Mouse (Mus musculus): ENCODE data around the gene Gfpt2.

Gfpt2 gene

GRCm38 (mm10) chr11:49869762-49870161 lies 75.8 kb downstream of the Gfpt2 start:
- in situ Hi-C loops (cut with MboI; ENCODE audit: unreplicated experiment in 2 of 2): loop anchor here (5.0 kb wide), 3 partner anchors 142 to 217 kb away; no protein-coding TSS in a partner anchor

GRCm38 (mm10) chr11:49871914-49872313 lies 77.9 kb downstream of the Gfpt2 start:
- in situ Hi-C loops (cut with MboI; ENCODE audit: unreplicated experiment in 2 of 2): loop anchor here in 1 of 2 experiments (5.0 kb wide), 1 partner anchor 220 kb away; no protein-coding TSS in a partner anchor

GRCm38 (mm10) chr11:49872779-49873178 lies 78.8 kb downstream of the Gfpt2 start:
- in situ Hi-C loops (cut with MboI; ENCODE audit: unreplicated experiment in 2 of 2): loop anchor here in 1 of 2 experiments (5.0 kb wide), 1 partner anchor 220 kb away; no protein-coding TSS in a partner anchor

DNA sequence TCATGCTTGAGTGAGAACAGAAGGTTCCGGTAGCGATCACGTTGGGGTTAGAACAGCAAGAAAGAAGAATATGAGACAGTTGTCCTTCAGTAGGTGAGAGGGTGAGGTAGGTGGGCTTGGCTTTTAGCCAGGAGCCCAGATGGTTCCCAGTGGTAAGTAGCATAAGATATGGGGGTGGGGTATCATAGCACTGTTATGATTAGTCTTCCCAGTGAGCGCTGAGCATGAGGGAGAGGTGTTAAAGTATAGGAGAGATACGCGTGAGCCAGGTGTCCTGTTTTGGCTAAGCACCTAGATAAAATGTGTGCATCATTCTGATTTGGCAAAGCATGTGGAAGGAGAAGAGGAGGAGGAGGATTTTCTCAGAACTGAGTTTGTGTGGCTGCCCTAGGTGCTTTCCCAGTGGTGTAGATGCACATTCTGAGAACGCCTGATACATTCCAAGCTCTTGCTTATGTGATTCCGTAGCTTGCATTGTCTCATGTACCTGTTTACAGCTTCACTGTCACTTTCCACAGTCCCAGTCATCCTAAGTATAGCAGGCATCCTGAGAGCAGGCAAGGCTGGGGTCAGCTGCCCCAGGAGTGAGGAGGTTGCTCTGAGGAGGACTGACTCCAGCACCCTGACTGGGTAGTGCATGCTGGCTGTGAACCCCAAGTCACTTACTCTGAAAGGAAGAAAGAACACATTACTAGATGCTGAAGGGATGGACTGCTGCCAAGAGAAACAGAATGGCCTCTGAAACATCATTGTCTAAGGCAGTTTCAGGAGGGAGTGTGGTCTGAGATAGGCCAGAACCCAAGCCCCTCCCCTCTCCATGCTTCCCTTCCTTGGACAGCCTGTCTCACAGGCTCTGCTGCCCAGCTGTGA lies 83.2 kb downstream of the Gfpt2 start:
- in situ Hi-C loops (cut with MboI; ENCODE audit: unreplicated experiment in 2 of 2): loop anchor here in 1 of 2 experiments (25.0 kb wide), 1 partner anchor 590 kb away; the partner anchor contains the start of genes Olfr1392 and Olfr1393

GRCm38 (mm10) chr11:49879950-49880642 lies 86.1 kb downstream of the Gfpt2 start:
- in situ Hi-C loops (cut with MboI; ENCODE audit: unreplicated experiment in 2 of 2): loop anchor here in 1 of 2 experiments (25.0 kb wide), 1 partner anchor 593 kb away; the partner anchor contains the start of genes Olfr1392 and Olfr1393

DNA sequence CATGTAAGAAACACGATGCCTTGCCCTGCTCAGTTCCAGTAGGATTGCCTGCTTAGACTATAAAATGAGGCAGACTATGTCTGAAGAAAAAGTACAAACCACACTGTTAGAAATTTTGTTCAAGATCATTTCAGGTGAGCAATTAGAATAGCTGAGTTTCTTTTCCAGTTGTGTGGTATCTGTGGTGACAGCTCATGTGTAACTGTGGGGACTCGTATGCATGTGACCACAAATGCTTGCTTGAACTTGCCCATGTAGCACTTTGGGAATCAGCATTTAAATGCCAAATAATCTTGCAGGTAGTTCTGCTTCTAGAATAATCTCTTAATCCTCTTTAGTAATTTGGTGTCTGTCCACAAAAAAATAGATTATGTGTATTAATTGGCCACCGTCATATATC lies 89.4 kb downstream of the Gfpt2 start:
- in situ Hi-C loops (cut with MboI; ENCODE audit: unreplicated experiment in 2 of 2): loop anchor here in 1 of 2 experiments (25.0 kb wide), 1 partner anchor 596 kb away; the partner anchor contains the start of genes Olfr1392 and Olfr1393

All from v-Abl transformed pro-B cells (cell line).